Mouse (Mus musculus) neural tube, embryonic 11.5 days (tissue): ENCODE results near the gene Mfsd4b1. TPM values are rescaled to one million over a fixed set of nuclear protein-coding genes. Genes with fewer than 3 reads are reported as not detected.

ENCODE experiments used
- ATAC-seq: fragments of 200-750 bp; cut with Nextera tagmentation; 2 replicates; pipeline ENCODE4 v1.8.0; 2017; ENCODE audit warnings: moderate number of reproducible peaks, mild to moderate bottlenecking, moderate TSS enrichment, moderate library complexity; ENCODE audit not compliant: insufficient read depth, low FRiP score, low TSS enrichment
- DNase-seq: peaks from one replicate; pipeline ENCODE4 v3.0.0-alpha.2; 2015; ENCODE audit warnings: low spot score
- H3K27ac ChIP-seq: fragments of 300-500 bp; sonication (generic); 2 replicates; pipeline ENCODE4 v1.5.1; 2014; ENCODE audit warnings: low read depth, mild to moderate bottlenecking, low read length
- H3K27me3 ChIP-seq: fragments of 300-500 bp; sonication (generic); 2 replicates; pipeline ENCODE4 v1.6.1; 2014; ENCODE audit warnings: mild to moderate bottlenecking, low read length, mixed read lengths; ENCODE audit not compliant: control insufficient read depth, insufficient read depth
- H3K36me3 ChIP-seq: fragments of 300-500 bp; sonication (generic); 2 replicates; pipeline ENCODE4 v1.6.1; 2014; ENCODE audit warnings: mild to moderate bottlenecking, low read length, moderate library complexity, mixed read lengths; ENCODE audit not compliant: control insufficient read depth, insufficient read depth
- H3K4me1 ChIP-seq: fragments of 300-500 bp; sonication (generic); 2 replicates; pipeline ENCODE4 v1.6.1; 2014; ENCODE audit warnings: low read length, mixed read lengths; ENCODE audit not compliant: control insufficient read depth, insufficient read depth
- H3K4me2 ChIP-seq: fragments of 300-500 bp; sonication (generic); 2 replicates; pipeline ENCODE4 v1.6.1; 2014; ENCODE audit warnings: low read depth, mild to moderate bottlenecking, moderate library complexity
- H3K4me3 ChIP-seq: fragments of 300-500 bp; sonication (generic); 2 replicates; pipeline ENCODE4 v1.5.1; 2014; ENCODE audit warnings: low read depth, low read length
- H3K9ac ChIP-seq: fragments of 300-500 bp; sonication (generic); 2 replicates; pipeline ENCODE4 v1.6.1; 2014; ENCODE audit warnings: mild to moderate bottlenecking, low read length
- H3K9me3 ChIP-seq: fragments of 300-500 bp; sonication (generic); 2 replicates; pipeline ENCODE4 v1.6.1; 2016; ENCODE audit warnings: low read length; ENCODE audit not compliant: control insufficient read depth
- WGBS: fragments of 180-500 bp; shearing (Covaris S2); extraction: QIAGEN DNeasy Blood & Tissue Kit; methylation state at CpG from one replicate; pipeline ENCODE4 v1.1.7; 2014; 5-methylcytosine and 5-hydroxymethylcytosine counted together
- polyA plus RNA-seq: library from polyadenylated mRNA; unstranded; fragments of >200 nt; fragmentation: Nextera tagmentation; extraction: Ambion mirVana; gene quantifications from 2 replicates; pipeline ENCODE4 v1.2.1, GENCODE M21; 2014

Mfsd4b1 gene
- polyA plus RNA-seq, 1 experiment from 2014 or later: not detected

DNA sequence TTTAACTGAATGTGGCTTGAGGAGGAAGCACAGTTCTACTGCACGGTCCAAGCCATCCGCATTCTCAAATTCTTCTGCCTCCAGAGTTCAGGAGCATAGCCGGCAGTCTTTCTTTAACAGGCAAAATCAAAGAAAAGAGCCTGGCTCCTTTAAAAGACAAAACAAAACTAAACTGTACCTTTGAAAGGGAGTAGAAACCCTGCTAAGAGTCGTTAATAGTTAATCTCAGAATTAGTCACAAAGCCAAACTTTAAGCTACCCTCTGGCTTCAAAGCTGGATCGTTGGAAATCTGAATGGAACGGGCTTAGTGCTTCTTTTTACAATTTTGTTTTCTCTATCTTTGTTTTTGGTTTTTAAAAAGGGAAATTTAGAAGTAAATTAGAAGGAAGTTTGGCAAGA lies 37.7 kb upstream of the Mfsd4b1 start:
- H3K27ac ChIP-seq: no peak overlapping the region
- H3K4me1 ChIP-seq: no peaks in the 10 kb centered on the region
- no peaks in the 10 kb centered on the region for H3K9me3 ChIP-seq
- no peak overlapping the region for H3K4me2 ChIP-seq
- H3K9ac ChIP-seq: no peak overlapping the region
- ATAC-seq (no peak), DNase-seq (no peak)
- H3K36me3 ChIP-seq: no peaks in the 10 kb centered on the region
- 40% methylated on average over 6 of the region's 6 CpGs for WGBS
- no peak overlapping the region for H3K4me3 ChIP-seq
- no peaks in the 10 kb centered on the region for H3K27me3 ChIP-seq

DNA sequence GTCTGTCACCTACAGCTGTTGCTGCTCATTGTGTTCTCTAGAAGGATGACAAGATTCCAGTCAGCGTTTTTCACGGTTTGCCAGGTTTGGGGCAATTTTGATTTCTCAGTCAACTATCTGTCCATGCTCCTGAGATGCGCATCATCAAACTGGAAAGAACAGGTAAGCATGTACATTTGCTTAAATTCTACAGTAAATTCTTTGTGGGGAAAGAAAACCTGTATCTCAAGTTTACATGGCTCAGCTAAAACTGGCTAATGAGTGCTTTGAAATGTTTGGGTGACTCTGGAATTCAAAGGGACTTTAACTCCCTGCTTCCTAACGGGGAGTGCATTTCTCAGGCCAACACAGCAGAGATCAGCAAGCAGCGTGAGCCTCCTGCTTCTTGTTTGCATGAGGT lies 36.9 kb upstream of the Mfsd4b1 start:
- H3K36me3 ChIP-seq: no peaks in the 10 kb centered on the region
- DNase-seq (no peak), ATAC-seq (no peak)
- no peak overlapping the region for H3K9ac ChIP-seq
- no peaks in the 10 kb centered on the region for H3K4me1 ChIP-seq
- WGBS: 85% methylated on average over 5 of the region's 5 CpGs
- H3K4me3 ChIP-seq: no peak overlapping the region
- no peak overlapping the region for H3K4me2 ChIP-seq
- no peak overlapping the region for H3K27ac ChIP-seq
- no peaks in the 10 kb centered on the region for H3K27me3 ChIP-seq
- no peaks in the 10 kb centered on the region for H3K9me3 ChIP-seq

DNA sequence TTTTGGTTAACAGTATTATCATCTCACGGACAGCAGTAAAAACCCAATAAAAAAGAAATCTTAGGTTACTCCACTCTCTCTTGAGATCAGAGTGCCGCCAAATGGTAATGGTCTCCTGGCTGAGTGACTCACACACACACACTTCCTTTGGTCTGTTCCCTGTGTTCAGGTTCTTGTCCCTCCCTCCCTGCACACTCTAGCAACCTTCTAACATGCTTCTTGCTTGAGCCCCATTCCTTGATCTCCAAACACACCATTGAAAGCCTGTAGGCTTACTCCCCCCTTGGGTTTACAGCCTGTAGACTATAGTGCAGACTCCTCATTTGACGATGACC lies 33.7 kb upstream of the Mfsd4b1 start:
- Histone ChIP-seq H3K36me3 (no peaks in the 10 kb centered on the region), H3K9me3 (no peaks in the 10 kb centered on the region)
- WGBS: 58% methylated on average over 3 of the region's 3 CpGs

DNA sequence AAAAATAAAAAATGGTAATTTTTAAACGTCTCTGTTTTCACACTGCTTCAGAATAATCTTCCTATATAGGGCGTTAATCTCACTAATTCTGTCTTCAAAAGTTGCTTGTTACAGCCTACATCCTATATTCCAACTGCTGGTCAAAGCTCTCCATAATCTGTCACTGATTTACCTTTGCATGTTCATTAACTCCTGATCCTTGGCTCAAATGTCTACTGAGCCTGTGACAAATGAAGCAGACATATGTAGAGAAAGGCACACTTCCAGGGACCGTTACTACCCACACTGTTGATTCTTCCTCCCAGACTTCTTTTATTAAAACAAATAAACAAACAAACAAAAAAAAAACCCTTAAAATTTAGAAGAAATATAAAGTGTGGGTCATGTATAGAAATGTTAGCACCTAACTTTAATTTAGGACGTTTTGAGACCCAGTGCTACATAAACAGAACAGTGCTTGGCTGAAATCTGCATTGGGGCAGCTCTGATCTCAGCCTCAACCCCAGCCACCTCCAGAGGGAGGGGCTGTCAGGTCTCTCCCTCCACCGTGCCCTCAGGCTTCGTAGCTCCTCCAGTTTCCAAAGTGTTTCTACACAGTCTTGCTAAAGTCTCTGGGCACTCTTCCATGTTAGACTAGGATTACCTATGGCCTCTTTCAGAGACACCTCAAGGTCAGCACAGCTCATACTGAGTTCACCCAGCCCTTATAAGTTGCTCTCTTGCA lies 33.2 kb upstream of the Mfsd4b1 start:
- Histone ChIP-seq H3K4me3 (no peak overlapping the region), H3K9me3 (no peaks in the 10 kb centered on the region), H3K36me3 (no peaks in the 10 kb centered on the region), H3K27ac (no peak overlapping the region), H3K4me1 (no peaks in the 10 kb centered on the region), H3K27me3 (no peaks in the 10 kb centered on the region), H3K4me2 (no peak overlapping the region), H3K9ac (no peak overlapping the region)
- no peak for ATAC-seq
- 55% methylated on average over 6 of the region's 6 CpGs for WGBS
- no peak for DNase-seq

More for the DNA sequence above, 33.7 kb upstream of the Mfsd4b1 start:
- no peak overlapping the region for H3K4me3 ChIP-seq
- no peak overlapping the region for H3K27ac ChIP-seq
- no peak for ATAC-seq
- no peak for DNase-seq
- no peaks in the 10 kb centered on the region for H3K4me1 ChIP-seq
- no peak overlapping the region for H3K4me2 ChIP-seq
- no peaks in the 10 kb centered on the region for H3K27me3 ChIP-seq
- H3K9ac ChIP-seq: no peak overlapping the region

DNA sequence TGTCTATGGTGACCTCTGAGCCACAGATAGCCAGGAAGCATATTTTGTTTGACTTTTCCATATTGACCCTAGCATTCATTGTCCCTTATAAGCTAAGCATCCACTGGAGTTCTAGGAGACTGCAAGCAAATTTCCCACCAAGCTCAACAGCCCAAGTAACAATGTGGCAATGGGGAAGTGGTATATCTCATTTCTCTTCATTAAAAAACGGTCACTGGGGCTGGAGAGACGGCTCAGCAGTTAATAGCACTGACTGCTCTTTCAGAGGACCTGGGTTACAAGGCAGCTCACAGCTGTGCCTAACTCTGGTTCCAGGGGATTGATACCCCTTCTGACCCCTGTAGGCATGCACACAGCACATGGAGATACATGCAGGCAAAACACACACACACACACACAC lies 32.5 kb upstream of the Mfsd4b1 start:
- WGBS: 58% methylated on average over 2 of the region's 2 CpGs
- H3K4me1 ChIP-seq: no peaks in the 10 kb centered on the region
- no peaks in the 10 kb centered on the region for H3K27me3 ChIP-seq
- H3K4me3 ChIP-seq: no peak overlapping the region
- ATAC-seq: no peak
- H3K36me3 ChIP-seq: no peaks in the 10 kb centered on the region
- H3K9me3 ChIP-seq: no peaks in the 10 kb centered on the region
- no peak overlapping the region for H3K27ac ChIP-seq
- no peak overlapping the region for H3K9ac ChIP-seq
- no peak overlapping the region for H3K4me2 ChIP-seq
- no peak for DNase-seq

DNA sequence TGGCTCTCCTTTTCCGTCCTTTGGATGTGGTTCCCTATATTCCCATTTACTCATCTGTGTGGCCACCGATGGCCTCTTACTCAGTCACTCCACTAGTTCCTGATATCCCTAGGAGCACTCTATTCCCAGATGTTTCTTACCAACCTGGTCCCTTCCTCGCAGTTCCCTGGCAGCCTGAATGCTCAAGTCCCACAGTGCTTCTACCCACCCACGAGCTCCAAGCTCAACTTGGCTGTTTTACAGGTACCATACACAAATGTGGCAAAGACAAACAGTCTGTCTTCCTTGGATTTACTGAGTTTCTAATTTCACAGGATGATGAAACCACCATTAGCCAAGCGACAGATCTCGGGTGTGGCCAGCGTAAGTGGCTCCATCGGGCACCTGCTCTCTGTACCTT lies 29.4 kb upstream of the Mfsd4b1 start:
- WGBS: 88% methylated on average over 8 of the region's 8 CpGs
- Histone ChIP-seq H3K9me3 (no peaks in the 10 kb centered on the region), H3K27ac (no peak overlapping the region), H3K4me1 (no peaks in the 10 kb centered on the region), H3K4me3 (no peak overlapping the region), H3K27me3 (no peaks in the 10 kb centered on the region), H3K9ac (no peak overlapping the region), H3K4me2 (no peak overlapping the region), H3K36me3 (no peaks in the 10 kb centered on the region)
- no peak for ATAC-seq
- DNase-seq: no peak

DNA sequence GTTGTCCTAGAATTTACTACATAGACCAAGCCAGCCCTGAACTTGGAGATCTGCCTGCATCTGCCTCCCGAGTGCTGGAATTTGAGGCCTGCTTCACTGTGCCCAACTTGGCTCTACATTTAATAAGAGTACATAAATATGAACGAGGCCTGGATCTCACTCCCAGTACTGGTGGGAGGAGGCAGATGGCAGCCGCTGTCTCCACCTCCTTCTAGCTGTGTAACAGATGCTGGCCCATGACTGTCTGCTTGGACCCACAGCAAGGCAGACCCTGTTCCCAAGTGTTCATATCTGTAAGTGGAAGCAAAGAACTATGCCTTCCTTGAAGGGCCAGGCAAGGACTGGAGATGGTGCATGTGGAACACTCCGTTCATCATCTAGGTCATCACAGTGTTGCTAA lies 28.8 kb upstream of the Mfsd4b1 start:
- no peak overlapping the region for H3K4me3 ChIP-seq
- no peaks in the 10 kb centered on the region for H3K36me3 ChIP-seq
- H3K4me1 ChIP-seq: no peaks in the 10 kb centered on the region
- no peak overlapping the region for H3K27ac ChIP-seq
- 88% methylated on average over 4 of the region's 4 CpGs for WGBS
- no peak overlapping the region for H3K4me2 ChIP-seq
- no peaks in the 10 kb centered on the region for H3K27me3 ChIP-seq
- ATAC-seq: no peak
- H3K9ac ChIP-seq: no peak overlapping the region
- no peak for DNase-seq
- no peaks in the 10 kb centered on the region for H3K9me3 ChIP-seq

DNA sequence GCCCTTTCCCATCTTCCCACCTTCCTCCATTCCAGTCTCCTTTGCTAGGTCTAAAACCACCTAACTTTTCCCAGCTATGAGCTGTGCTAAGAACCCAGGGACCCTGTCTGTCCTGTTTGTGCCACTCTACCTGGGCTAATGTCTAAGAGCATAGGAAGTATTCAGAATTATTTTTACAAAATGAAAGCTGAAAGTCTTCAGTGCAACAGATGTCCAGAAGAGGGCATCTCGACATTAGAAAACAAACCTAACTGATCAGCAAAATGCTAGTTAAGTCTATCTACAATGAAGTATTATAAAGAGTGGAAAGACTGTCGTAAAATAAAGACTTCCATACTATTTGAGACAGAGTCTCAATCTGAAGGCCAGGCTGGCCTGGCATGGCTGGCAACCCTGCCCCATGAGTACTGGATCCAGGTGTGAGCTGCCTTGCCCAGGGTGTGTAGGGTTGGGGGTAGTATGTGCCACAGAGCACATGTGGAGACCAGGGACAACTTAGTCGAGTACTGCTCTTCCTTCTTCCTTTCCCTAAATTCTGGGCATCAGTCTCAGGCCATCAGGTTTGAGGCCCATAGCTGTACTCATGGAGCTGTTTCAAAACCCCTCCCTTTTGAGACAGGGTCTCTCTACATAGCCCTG lies 28.3 kb upstream of the Mfsd4b1 start:
- no peaks in the 10 kb centered on the region for H3K4me1 ChIP-seq
- ATAC-seq (no peak), DNase-seq (no peak)
- no peak overlapping the region for H3K4me2 ChIP-seq
- H3K27ac ChIP-seq: no peak overlapping the region
- H3K27me3 ChIP-seq: no peaks in the 10 kb centered on the region
- H3K9me3 ChIP-seq: no peaks in the 10 kb centered on the region
- H3K36me3 ChIP-seq: no peaks in the 10 kb centered on the region
- no peak overlapping the region for H3K9ac ChIP-seq
- H3K4me3 ChIP-seq: no peak overlapping the region
- WGBS: 67% methylated on average over 3 of the region's 3 CpGs

DNA sequence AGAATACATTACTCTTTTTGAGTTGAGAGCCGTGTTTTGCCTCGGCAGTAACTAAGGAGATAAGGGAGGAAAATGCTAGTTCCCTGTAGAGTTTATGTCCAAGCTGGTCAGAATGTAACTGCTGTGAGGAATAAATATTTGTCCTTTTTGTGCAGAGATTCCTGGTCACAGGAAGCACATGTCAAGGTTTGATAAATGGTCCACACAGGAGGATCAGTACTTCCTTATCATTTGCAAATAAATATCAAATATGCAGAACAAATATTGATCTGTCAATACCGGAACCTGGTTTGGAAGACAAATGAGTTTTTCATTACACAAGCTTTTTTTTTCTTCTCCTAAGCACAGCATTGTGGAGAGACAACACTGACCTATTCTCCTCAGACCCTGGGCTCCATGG lies 26.9 kb upstream of the Mfsd4b1 start:
- H3K9ac ChIP-seq: no peak overlapping the region

More for the DNA sequence above, 26.9 kb upstream of the Mfsd4b1 start:
- WGBS: 93% methylated on average over 3 of the region's 3 CpGs
- ATAC-seq: no peak
- Histone ChIP-seq H3K4me1 (no peaks in the 10 kb centered on the region), H3K4me2 (no peak overlapping the region), H3K4me3 (no peak overlapping the region), H3K27me3 (no peaks in the 10 kb centered on the region), H3K36me3 (no peaks in the 10 kb centered on the region), H3K9me3 (no peaks in the 10 kb centered on the region), H3K27ac (no peak overlapping the region)
- no peak for DNase-seq
